Mouse (Mus musculus): ENCODE results near the gene Faim2. TPM values are rescaled to one million over a fixed set of nuclear protein-coding genes. Genes with fewer than 3 reads are reported as not detected.
A peak's percentile ranks its signal among the peaks of the same experiment; 100 is the strongest.

Gene Faim2
- total RNA-seq, 1 experiment from 2014 or later = not detected

DNA sequence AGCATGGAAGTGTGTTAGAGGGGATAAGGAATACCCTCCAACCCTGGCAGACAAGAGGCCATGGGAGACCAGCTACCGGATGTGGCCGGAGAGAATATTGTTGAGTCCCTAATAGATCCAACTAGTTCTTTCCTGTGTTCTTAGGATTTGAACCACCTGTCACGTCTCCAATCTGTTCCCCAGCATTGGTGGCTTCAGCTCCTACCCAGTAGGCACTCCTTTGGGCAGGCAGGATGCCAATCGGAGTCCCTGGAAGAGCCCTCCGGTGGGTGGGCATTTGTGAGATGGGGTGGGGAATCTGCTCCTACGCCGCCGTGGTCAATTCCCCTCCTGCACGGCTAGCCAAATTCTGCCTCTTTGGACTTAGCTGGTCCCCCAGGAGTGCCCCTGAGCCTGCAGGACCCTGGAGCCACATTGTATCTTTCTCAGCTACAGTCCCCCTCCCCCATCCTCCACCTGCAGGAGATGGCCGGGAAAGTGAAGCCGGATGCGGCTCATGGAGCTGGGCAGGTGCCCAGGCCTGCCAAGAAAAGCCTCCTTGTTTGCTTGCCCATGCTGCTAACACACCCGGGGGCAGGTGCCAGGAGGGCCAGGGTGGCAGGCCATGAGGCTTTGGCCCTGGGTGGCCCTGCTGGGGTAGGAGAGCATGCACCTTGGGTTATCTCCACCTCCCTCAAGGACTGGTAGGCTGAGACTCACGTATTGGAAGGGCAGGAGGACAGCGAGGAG is 16.0 kb downstream of the Faim2 start:
- ATAC-seq (ENCODE audit: extremely low read depth, insufficient number of reproducible peaks, low FRiP score, poor library complexity, severe bottlenecking) = no peak

DNA sequence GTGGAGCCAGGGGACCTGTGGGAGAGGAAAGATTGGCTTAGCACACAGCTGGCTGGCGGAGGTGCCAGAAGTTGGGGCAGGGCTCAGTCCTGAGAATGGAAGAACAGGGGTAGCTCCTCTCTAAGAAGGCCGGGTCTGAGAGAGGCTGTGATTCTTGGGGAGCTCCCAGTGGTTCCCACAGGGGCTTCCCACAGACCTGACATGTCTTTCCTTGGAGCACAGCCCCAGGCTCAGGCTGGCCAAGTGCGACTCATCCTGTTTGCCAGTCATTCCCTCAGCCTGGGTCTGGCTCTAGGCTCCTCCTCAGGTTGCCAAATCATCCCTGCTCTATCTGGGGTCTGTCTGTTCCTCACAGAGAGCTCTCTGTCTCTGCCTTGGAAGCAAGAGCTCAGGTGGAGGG is 17.3 kb downstream of the Faim2 start:
- no peak for ATAC-seq (ENCODE audit: extremely low read depth, insufficient number of reproducible peaks, low FRiP score, poor library complexity, severe bottlenecking)

DNA sequence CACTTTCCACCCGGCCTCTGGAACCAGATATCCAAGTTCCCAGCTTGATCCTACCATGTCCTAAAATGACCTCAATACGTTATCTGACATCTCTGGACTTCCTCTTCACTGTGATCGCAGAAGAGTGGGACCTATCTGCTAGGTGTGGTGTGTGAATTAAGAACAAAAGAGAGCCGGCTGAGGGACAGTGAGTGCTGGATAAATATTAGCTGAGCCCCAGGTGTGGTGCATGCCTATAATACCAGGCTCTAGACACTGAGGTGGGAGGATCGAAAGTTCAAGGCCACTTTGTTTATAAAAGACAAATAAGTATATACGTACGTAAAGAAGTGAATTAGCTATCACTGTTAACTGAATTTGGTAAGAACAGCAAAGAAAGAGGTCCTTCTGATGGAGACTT is 18.1 kb downstream of the Faim2 start:
- ATAC-seq (ENCODE audit: extremely low read depth, insufficient number of reproducible peaks, low FRiP score, poor library complexity, severe bottlenecking) = no peak

DNA sequence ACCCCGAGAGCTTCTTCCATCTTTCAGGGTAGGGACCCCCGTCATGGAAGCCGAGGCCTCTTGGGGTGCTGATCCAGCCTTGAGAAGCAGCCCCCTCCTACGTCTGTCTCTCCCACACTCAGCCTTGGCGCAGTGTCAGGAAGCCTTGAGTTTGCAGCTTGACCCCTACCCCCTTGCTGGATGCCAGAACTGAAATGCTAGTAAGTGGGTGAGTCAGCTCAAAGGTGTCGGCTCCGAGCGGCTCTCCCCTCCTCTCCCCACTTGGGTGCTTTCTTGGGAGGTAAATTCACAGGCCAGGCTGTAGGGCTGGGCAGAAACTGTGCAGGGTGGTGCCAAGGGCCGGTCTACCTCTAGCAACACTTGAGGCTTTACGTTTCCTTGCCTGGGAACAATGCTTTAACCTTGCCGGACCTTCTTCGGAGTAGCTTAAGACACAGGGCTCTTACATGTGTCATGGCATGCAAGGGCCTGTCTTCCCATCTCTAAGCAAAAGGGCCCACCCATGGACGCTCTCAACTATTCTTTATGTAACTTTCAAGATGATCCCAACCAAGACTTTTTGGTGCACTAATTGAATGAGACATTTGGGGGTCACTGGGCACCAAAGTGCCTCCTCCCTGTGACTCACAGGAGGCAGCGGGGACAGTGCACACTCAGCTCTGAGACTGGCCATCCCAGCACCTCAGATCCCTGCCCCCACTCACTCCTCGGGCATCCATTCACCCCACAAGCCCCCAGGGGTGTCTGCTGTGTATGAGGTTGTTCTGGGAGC is 22.5 kb downstream of the Faim2 start:
- no peak for ATAC-seq (ENCODE audit: extremely low read depth, insufficient number of reproducible peaks, low FRiP score, poor library complexity, severe bottlenecking)

DNA sequence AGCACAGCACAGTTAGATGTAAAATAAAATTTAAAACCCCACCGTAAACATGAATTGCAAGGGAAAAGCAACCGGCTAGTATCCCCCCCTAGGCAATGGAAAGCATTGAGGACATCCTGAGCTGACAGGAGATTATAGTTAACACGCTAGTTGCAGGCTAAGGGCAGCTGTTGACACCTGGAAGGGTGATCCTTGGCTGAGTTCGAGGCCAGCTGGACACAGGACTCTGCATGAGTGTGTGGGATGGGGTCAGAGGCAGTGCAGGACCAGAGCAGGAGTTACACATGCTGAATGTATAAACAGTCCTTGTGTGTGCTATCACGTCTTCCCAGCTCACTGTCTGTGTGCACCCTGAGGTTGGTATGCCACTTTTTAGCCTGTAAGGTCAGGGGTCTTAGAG is 24.7 kb downstream of the Faim2 start:
- ATAC-seq (ENCODE audit: extremely low read depth, insufficient number of reproducible peaks, low FRiP score, poor library complexity, severe bottlenecking) = no peak

DNA sequence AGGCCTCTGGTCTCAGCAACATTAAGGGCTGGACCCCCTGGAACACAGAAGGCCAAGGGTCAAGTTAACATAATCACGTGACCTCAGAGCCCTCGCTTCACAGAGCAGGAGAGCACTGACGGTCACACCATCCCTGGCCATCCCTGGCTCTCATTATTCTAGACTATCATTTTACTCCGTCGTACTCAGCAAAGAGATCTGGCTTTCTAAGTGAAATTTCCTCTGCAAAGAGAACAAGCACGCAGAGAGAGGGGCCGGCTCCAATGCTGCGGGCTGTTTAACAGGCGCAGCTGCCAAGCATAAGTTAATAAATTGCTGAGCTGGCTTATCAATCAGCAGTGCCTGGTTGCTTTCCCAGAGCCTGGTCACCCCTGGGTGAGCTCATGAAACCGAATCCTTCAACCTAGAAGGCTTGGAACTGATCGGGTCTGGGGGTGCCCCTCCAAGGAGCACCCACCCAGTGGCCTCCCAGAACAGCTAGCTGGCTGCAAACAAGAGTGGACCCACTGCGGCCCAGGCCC is 25.6 kb downstream of the Faim2 start:
- no peak for ATAC-seq (ENCODE audit: extremely low read depth, insufficient number of reproducible peaks, low FRiP score, poor library complexity, severe bottlenecking)

DNA sequence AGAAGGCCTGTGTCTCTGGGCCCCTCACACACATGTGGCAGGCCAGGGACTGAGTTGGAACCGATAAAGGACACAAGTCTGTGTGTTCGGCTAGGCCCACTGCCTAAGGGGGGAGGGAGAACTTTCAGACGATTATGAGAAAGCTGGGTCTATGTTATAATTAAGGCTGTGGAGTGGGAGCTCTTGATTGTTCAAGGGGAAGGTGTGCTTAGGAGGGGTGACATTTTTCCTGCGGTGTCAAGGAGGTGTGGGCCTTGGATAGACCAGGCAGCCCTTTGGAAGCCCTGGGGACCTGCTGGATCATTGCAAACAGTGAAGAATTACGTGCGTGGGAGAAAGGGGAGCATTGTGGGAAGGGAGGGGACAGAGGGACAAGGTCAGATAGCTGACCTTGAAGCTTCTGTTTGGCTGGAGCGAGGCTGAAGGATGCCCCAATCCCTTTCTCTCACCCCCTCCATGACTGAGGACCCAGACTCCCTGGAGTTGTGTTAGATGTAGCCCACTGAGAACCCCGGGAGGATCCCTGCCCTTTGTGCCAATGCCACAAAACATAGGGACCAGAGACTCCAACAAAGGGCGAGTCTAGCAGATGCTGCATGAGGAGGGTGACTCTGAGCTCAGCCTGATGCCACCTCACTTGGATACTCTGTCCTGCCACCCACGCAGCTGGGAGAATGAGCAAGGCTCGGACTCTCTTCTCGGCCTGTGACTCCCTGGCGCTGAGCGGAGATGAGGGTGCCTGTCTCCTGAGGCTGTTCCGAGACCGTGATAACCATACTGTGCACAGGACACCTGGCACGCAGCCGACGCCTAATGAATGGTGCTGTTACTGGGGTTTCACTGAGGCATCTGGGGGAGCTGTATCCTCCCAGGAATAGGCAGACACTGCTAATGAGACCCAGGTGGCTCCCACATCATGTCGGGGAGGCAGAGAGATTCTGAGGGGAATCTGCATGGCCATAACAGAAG is 26.4 kb downstream of the Faim2 start:
- ATAC-seq (ENCODE audit: extremely low read depth, insufficient number of reproducible peaks, low FRiP score, poor library complexity, severe bottlenecking) = no peak

DNA sequence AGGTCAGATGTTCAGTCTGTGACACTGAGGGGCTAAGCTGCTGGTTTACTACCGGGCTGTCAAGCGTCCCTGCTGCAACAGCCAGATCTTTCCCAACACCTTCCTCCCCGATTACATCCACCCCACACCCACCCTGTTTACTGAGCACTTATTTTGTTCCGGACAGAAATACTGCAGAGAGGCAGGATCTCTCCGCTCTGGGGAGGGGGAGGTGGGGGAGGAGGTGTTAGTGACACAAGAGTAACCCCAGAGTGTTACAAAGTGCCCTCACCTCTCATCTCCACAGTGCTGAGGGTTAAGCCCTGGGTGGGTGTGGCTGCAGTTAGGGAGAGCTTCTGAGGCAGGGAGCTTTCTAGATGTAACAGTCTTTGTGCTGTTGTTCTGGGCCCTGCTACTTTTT is 27.6 kb downstream of the Faim2 start:
- no peak for ATAC-seq (ENCODE audit: extremely low read depth, insufficient number of reproducible peaks, low FRiP score, poor library complexity, severe bottlenecking)

DNA sequence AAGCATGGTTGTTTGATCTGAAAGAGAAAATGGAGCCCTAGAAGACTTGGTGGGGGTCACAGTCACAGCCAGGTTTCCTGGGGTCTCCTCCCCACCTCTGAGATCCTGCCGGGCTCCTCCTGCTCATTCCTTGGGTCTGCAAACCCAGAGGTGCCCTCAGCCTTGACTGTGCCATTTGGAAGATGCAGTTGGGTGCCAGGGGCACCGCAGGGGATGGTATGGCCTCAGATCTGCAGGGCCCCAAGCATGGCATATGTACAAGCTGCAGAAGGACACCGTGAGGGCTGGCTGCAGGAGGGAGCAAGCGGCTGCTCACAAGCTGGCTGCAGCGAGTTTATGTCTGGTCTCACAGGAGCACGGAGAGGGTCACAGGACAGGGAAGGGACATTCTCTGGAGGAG is 28.2 kb downstream of the Faim2 start:
- ATAC-seq (ENCODE audit: extremely low read depth, insufficient number of reproducible peaks, low FRiP score, poor library complexity, severe bottlenecking) = no peak

DNA sequence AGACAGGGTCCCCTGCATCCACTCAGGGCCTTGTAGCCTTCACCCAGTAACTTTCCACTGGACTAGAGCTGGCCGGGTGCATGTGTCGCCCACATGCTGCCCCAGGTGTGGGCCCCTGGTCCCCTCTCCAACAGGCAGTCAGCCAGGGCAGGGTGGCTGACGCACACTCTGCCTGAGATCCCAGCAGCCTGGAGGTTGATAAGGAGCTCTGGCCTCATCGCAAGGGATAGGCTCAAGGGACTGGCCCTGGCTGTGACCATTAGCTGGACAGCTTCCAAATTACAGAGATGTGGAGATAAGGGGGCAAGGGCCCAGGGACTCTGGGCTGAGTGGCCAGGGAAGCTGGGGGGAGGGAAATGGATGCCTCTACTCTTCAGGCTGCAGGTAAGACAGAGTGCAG is 29.2 kb downstream of the Faim2 start:
- no peak for ATAC-seq (ENCODE audit: extremely low read depth, insufficient number of reproducible peaks, low FRiP score, poor library complexity, severe bottlenecking)

DNA sequence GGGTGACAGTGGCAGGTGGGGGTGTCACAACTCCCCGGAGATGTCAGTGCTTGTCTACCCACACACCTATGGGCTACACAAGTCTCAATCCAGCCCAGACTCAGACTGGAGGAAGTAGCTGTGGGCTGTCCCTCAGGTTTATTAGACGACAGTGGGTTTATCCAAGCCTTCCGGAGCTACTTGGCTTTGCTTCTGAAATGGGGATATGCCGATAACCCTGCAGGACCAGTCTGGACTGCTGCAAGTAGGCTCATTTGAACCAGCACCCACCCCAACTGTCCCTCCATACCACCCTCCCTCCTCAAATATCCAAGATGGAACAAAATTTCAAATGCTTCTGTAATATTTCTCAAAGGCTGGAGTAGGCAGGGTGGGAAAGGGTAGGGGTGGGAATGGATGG is 29.6 kb downstream of the Faim2 start:
- ATAC-seq (ENCODE audit: extremely low read depth, insufficient number of reproducible peaks, low FRiP score, poor library complexity, severe bottlenecking) = no peak

DNA sequence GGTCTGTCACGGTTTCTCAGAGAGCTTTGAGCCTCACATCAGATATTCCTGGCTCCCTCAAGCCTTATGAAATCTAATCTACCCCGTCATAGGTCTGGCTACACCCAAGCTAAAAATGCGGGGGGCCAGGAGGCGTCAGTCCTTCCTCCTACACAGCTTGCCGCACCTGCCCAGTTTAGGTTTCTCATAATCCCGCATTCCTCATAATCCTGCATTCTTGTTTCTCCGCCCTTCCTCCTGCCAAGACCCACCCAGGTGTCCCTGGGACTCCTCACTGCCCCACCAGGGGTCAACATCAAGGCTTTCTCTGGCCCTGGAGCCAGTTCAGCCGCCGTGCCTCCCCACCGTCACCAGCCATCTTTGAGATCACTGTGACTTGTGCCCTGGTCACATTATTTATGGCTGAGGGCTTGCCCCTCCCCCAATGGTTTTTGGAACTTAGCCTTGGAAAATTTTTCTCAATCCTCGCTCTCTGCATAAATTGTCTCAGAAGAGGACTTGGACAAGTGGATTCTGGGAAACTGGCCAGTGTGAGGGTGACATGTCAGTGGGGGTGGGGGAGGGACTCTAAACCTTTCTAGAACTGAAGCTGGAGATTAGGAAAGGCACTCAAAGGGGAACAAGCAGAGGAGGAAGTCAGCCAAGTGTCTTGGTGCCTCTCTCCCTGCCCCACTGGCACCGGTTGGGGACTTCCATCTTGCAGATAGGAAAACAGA is 30.3 kb downstream of the Faim2 start:
- ATAC-seq (ENCODE audit: extremely low read depth, insufficient number of reproducible peaks, low FRiP score, poor library complexity, severe bottlenecking) = peak; percentile 53

DNA sequence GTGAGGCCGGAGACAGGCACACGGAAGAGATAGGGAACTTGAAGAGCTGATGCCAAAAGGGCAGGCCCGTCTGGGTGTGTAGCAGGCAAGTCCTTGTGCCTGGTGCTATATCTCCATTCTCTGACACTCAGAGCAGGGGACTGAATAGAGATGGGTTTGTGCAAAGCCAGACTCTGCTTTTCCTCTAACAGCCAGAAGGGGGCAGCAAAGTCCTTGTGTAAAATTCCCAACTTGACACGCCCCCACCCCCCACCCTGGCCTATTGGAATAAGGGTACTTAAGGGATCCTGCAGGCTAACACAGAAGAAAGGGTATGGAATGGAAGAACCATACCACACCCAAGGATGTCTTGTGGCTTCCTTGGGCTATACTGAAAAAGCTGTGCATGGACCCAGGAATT is 30.9 kb downstream of the Faim2 start:
- peak; percentile 32; the same call in 1 of the 2 replicates for ATAC-seq (ENCODE audit: extremely low read depth, insufficient number of reproducible peaks, low FRiP score, poor library complexity, severe bottlenecking)

DNA sequence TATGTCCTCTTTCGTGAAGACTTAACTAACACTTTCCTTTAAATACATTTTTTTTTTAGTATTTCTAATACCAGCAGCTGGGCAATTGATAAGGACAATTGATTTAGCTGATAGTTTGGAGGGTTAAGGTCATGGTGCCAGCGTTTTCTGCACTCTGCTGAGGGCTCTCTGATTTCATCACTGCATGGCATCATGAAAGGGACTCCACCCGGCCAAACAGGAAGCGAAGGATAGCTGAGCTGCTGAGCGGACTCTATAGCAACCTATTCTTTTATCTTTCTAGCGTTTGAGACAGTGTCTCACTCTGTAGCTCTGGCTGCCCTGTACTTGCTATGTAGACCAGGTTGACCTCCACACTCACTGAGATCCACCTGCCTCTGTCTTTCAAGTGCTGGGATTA is 43.2 kb downstream of the Faim2 start:
- ATAC-seq (ENCODE audit: extremely low read depth, insufficient number of reproducible peaks, low FRiP score, poor library complexity, severe bottlenecking) = no peak

DNA sequence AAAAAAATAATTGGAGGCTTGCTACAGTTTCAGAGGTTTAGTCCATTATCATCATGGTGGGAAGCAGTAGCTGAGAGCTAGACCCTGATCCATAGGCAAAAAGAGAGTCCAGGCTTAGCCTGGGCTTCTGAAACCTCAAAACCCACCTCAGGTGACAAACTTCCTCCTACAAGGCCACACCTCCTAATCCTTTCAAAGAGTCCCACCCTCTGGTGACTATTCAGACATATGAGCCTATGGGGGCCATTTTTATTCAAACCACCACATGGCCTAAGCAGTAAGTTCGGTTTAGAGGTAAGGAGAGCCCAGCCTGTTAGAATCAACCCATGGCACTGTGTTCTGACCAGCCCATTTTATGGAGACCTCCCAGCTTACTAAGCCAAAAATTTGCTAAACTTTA is 52.2 kb downstream of the Faim2 start:
- no peak for ATAC-seq (ENCODE audit: extremely low read depth, insufficient number of reproducible peaks, low FRiP score, poor library complexity, severe bottlenecking)

DNA sequence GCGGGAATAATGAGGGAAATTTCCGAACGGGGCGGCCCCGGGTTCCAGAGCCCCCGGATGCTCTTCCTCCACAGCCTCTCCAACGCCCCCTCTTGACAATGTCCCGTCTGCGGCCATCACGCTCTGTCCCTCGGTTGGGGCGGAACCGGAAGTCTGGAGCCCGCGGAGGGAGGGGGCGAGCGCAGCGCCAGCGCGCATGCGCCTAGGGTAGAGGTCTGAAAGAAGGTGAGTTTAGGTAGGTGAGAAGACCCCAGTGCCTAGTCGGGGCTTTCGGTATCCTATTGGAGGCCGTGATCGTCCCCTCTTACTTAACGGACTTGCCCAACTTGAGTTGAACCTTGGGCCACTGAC is 53.4 kb downstream of the Faim2 start, which contains the start of gene Bcdin3d:
Gene Bcdin3d (minus strand): TSS at position 155 of the 351 bp plus-strand sequence.
- ATAC-seq (ENCODE audit: extremely low read depth, insufficient number of reproducible peaks, low FRiP score, poor library complexity, severe bottlenecking) = peak; percentile 83

DNA sequence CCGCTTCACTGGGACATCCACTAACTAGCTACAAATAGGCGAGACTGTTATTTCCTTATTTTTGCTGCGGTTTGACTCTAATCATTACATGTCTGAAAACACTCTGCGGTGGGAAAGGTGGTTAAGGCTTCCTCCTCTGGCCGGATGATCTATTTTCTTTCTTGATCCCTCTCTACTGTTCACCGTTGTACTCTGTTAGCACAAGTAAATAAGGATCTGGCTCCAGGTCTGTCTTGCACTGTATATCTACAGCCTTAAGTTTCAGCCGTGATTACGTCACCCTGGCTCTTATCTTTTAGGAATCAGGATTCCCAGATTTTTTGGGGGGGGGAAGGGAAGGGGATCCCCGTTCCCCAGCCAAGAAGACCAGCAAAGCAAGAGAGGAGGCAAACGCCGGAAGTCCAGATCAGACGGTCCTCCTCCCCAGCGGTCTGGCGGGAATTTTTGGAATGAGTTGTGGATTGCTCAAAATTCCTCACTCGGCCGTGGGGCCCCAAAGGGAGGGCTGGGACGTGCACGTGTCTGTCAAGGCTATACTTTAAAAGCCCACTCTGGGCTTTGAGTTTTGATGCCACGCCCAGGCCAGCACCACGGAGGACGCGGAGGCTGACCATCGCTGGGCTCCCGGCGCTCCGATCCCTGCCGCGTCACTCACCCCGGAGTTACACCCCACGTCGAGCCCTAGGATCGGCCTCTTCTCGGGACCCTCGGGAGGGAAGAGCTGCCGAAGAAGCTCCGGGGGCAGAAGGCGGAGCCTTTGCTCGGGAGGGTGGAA is 54.0 kb downstream of the Faim2 start:
- no peak for ATAC-seq (ENCODE audit: extremely low read depth, insufficient number of reproducible peaks, low FRiP score, poor library complexity, severe bottlenecking)

DNA sequence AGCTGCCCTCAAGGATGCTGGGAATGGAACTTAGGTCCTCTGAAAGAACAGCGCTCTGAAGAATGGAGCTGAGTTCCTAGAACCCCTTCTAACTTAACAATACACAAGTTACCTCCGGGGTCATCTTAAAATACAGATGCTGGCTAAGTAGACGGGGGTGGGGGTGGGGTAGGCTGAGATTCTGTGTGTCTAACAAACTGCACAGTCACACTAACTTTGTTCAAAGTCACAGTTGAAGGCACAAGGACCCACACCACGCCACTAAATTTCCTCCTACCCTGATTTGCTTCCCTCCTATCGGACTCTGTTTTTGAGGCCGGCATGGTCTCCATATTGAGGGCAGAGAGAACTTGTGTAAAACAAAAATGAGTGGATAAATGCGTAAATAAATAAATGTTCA is 55.0 kb downstream of the Faim2 start:
- ATAC-seq (ENCODE audit: extremely low read depth, insufficient number of reproducible peaks, low FRiP score, poor library complexity, severe bottlenecking) = no peak

All from neutrophil, adult 5-6 weeks (primary cell).